Mouse (Mus musculus): ENCODE data around the gene Gm35549. TPM values are rescaled to one million over a fixed set of nuclear protein-coding genes. Genes with fewer than 3 reads are reported as not detected.
A peak's percentile ranks its signal among the peaks of the same experiment; 100 is the strongest.
"Not testable (repeated sequence)": the region's sequence is repeated elsewhere in the genome, so short reads cannot be mapped to it uniquely, and the experiment has no call there.

Gene Gm35549
- polyA plus RNA-seq, 1 experiment from 2014 or later, result 0.44 TPM

DNA sequence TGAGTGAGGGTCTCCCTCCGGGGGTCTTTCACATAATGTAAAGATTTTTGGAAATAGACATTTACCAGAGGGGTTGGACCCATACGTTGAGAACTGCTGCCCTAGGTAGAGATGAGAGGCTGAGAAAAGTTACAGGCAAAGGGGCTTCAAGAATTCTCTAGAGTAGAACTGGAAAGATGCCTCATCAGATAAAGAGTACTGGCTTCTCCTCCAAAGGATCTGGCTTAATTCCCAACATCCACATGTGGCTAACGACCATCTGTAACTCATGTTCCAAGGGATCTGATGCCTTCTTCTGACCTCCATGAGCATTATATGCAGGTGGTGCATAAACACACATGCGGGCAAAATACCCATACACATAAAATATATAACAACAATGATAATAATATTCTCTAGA, 11.8 kb upstream of the Gm35549 start:
- Histone ChIP-seq H3K4me3 (replicated peaks) (no peak overlapping the region), H3K27ac (no peak overlapping the region), H3K4me1 (no peaks in the 10 kb centered on the region), H3K27me3 (no peaks in the 10 kb centered on the region), H3K9me3 (replicated peaks) (peaks cover 40% of the 10 kb centered on the region), H3K36me3 (peaks cover 96% of the 10 kb centered on the region), H3K9ac (no peak overlapping the region), H3K4me2 (no peak overlapping the region)
- ATAC-seq (replicated peaks; ENCODE audit: low FRiP score), result no peak
- WGBS, result 99% methylated on average over 4 of the region's 4 CpGs

DNA sequence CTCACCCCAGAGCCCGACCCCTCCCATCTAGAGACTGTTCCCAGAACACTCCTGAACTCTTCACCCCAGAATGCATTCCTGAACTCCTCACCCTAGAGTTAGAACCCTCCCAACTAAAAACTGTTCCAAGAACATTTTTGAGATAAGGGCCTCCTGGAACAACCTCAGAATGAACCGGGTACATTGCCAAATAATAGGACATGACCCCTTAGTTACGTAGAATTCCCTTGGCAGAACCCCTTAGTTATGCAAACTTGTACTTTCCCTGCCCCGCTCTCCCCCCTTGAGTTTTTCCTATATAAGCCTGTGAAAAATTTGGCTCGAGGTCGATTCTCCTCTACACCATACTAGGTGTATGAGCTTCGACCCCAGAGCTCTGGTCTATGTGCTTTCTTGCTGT, 11.3 kb upstream of the Gm35549 start:
- not testable (repeated sequence) for H3K4me1 ChIP-seq; H3K27ac ChIP-seq; ATAC-seq (replicated peaks; ENCODE audit: low FRiP score); H3K4me3 ChIP-seq (replicated peaks); H3K27me3 ChIP-seq; H3K9ac ChIP-seq; H3K4me2 ChIP-seq
- 84% methylated on average over 3 of the region's 7 CpGs for WGBS
- Histone ChIP-seq H3K36me3 (peaks cover 96% of the 10 kb centered on the region), H3K9me3 (replicated peaks) (peaks cover 35% of the 10 kb centered on the region)

DNA sequence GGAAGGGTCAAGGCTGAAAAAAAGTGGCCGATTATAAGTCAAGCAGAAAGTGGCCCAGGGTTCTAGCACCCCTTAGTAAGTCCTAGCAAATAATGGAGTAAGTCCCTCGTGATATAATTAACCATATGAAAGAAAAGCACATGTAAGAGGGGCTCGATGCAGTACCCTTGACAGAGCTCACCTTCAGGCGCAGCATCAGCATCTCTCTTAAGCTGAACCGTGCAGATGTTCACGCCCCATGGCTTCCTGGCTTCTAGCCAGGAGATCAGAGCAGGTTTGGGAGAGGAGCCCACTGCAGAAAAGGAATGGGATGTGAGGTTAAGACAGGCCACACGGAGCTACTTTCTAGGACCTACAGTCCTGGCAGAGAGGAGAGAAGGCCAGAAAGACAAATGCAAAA, 10.7 kb upstream of the Gm35549 start:
- ATAC-seq (replicated peaks; ENCODE audit: low FRiP score), result no peak
- H3K9me3 ChIP-seq (replicated peaks), result peaks cover 29% of the 10 kb centered on the region
- no peaks in the 10 kb centered on the region for H3K27me3 ChIP-seq
- H3K4me3 ChIP-seq (replicated peaks), result no peak overlapping the region
- no peak overlapping the region for H3K9ac ChIP-seq
- no peak overlapping the region for H3K4me2 ChIP-seq
- 94% methylated on average over 7 of the region's 7 CpGs for WGBS
- H3K27ac ChIP-seq, result no peak overlapping the region
- peaks cover 96% of the 10 kb centered on the region for H3K36me3 ChIP-seq
- H3K4me1 ChIP-seq, result no peaks in the 10 kb centered on the region

DNA sequence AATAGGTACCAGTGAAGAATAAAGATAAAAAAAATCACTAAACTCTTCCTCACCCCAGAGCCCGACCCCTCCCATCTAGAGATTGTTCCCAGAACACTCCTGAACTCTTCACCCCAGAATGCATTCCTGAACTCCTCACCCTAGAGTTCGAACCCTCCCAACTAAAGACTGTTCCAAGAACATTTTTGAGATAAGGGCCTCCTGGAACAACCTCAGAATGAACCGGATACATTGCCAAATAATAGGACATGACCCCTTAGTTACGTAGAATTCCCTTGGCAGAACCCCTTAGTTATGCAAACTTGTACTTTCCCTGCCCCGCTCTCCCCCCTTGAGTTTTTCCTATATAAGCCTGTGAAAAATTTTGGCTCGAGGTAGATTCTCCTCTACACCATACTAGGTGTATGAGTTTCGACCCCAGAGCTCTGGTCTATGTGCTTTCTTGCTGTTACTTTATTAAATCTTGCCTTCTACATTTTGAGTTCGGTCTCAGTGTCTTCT, 4.0 kb upstream of the Gm35549 start:
- peaks cover 46% of the 10 kb centered on the region for H3K36me3 ChIP-seq
- not testable (repeated sequence) for H3K27ac ChIP-seq; H3K4me3 ChIP-seq (replicated peaks); H3K4me1 ChIP-seq; H3K4me2 ChIP-seq; H3K9me3 ChIP-seq (replicated peaks); H3K9ac ChIP-seq; ATAC-seq (replicated peaks; ENCODE audit: low FRiP score); H3K27me3 ChIP-seq
- WGBS, result 80% methylated on average over 8 of the region's 8 CpGs

DNA sequence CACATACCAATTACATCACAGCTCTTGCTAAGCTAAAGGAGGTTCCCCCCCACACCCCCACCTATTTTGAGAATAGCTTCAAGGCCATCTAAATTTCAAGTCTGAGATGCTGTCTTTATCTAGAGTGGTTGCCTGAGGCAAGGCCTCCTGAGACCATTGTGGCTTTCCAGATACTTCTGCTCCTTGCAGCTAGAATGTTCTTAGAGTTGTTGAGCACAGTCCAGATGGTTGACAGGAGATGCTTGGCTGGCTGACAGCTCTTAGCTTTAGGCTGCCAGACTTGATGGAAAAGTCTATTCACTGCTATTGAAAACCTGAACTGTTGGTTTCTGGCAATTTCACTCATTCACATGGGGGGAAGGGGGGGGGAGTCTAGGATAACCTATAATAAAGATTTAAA, 2.3 kb upstream of the Gm35549 start:
- Histone ChIP-seq H3K4me3 (replicated peaks) (no peak overlapping the region), H3K27ac (no peak overlapping the region), H3K27me3 (no peaks in the 10 kb centered on the region), H3K4me1 (no peaks in the 10 kb centered on the region), H3K36me3 (peaks cover 29% of the 10 kb centered on the region), H3K9me3 (replicated peaks) (no peaks in the 10 kb centered on the region; the same call in 1 of the 2 replicates), H3K4me2 (no peak overlapping the region), H3K9ac (no peak overlapping the region)
- no peak for ATAC-seq (replicated peaks; ENCODE audit: low FRiP score)

DNA sequence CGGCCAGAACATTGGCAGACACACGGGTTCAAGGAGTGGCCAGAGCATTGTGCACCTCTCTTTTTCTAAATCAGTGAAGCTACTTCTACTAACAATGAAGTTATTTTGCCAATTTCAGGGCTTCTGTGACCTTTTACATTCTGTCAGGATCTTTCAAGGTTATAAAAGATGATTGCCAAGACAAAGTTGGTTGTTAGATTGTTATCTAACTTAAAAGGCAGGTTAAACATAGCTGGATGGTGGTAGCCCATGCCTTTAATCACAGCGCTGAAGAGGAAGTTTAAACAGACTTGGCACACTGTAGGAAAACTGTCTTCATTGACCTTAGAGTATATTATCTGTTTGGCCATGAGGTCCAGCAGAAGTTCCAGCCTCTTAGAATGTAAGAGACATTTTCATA, 1.8 kb upstream of the Gm35549 start:
- no peak for ATAC-seq (replicated peaks; ENCODE audit: low FRiP score)
- H3K9me3 ChIP-seq (replicated peaks), result no peaks in the 10 kb centered on the region; the same call in 1 of the 2 replicates
- WGBS, result 81% methylated on average over 3 of the region's 3 CpGs

DNA sequence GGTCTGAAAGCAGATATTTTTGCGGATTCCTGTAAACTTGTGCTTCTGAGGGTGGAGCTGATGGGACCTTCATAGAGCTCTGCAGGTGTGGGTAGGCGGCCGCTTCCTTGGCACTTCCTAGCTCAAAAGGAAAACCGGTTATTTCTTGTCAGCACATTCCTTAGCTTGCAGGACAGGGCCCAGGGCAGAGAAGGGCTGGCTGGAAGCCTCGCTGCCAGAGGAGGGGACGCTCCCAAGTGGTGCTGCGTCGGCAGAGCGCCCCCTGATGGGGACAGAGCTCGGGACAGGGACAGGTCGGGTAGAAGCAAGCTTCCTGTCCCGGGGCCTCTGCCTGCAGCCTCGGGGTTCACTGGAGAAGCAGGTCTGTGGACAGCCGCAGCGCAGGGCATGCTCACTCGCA, 6.2 kb downstream of the Gm35549 start:
- 27% methylated on average over 16 of the region's 16 CpGs for WGBS
- Histone ChIP-seq H3K36me3 (no peaks in the 10 kb centered on the region), H3K4me3 (replicated peaks) (no peak overlapping the region), H3K9me3 (replicated peaks) (no peaks in the 10 kb centered on the region), H3K9ac (no peak overlapping the region), H3K27me3 (no peaks in the 10 kb centered on the region), H3K4me1 (0 out of 2 replicates have a peak, but pooled peaks cover 3% of the 10 kb centered on the region), H3K4me2 (no peak overlapping the region), H3K27ac (no peak overlapping the region)
- peak; percentile 54; the same call in 1 of the 2 replicates for ATAC-seq (replicated peaks; ENCODE audit: low FRiP score)

More for the DNA sequence above, 1.8 kb upstream of the Gm35549 start:
- H3K36me3 ChIP-seq, result peaks cover 24% of the 10 kb centered on the region
- no peaks in the 10 kb centered on the region for H3K4me1 ChIP-seq
- H3K4me3 ChIP-seq (replicated peaks), result no peak overlapping the region
- no peaks in the 10 kb centered on the region for H3K27me3 ChIP-seq
- no peak overlapping the region for H3K4me2 ChIP-seq
- no peak overlapping the region for H3K27ac ChIP-seq
- H3K9ac ChIP-seq, result no peak overlapping the region

DNA sequence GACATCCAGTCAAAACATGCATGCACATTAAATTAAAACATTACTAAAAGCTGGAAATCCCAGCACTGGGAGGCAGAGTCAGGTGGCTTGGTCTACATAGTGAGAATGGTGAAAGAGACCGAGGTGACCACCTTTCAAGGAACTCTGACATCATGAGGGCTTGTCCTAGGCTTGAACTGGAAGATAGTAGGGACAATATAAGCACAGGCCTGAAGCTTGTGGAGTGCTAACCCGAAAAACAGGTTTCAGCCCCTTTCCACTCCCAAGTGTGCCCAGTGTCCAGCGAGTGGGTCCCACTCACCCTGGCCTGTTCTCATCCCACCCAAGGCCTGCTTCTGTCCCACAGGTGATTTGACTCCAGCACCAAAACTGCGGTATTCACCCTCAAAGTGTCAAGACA, 6.6 kb downstream of the Gm35549 start:
- no peak overlapping the region for H3K9ac ChIP-seq

DNA sequence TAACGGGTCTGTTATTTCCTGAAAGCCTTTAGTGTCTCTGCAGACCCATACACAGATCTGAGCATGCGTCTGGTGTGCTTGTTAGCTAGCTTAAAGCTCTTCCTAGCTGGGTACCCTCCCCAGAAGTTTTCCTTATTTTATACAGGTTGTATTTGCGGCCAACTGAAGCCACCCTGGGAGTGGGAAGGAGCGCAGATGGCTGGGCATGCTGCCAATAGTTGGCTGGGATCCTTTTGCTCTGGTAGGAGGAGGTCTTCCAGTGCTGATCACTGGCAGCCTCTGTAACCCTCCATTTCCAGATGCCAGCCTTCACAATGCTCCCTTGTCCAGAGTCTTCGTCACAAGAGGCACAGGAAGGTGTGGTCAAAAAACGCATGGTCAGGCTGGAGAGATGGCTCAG, 7.0 kb downstream of the Gm35549 start:
- Histone ChIP-seq H3K27me3 (no peaks in the 10 kb centered on the region), H3K4me3 (replicated peaks) (no peak overlapping the region), H3K4me1 (0 out of 2 replicates have a peak, but pooled peaks cover 3% of the 10 kb centered on the region), H3K27ac (0 out of 2 replicates have a peak overlapping the region, but pooled peaks have one; percentile 1), H3K36me3 (no peaks in the 10 kb centered on the region), H3K9me3 (replicated peaks) (no peaks in the 10 kb centered on the region), H3K9ac (no peak overlapping the region), H3K4me2 (no peak overlapping the region)
- WGBS, result 49% methylated on average over 6 of the region's 6 CpGs
- no peak; the same call in 1 of the 2 replicates for ATAC-seq (replicated peaks; ENCODE audit: low FRiP score)

More for the DNA sequence above, 6.6 kb downstream of the Gm35549 start:
- no peak for ATAC-seq (replicated peaks; ENCODE audit: low FRiP score)
- WGBS, result 76% methylated on average over 4 of the region's 4 CpGs
- no peaks in the 10 kb centered on the region for H3K9me3 ChIP-seq (replicated peaks)
- H3K4me3 ChIP-seq (replicated peaks), result no peak overlapping the region
- H3K36me3 ChIP-seq, result no peaks in the 10 kb centered on the region
- no peaks in the 10 kb centered on the region for H3K27me3 ChIP-seq
- 0 out of 2 replicates have a peak, but pooled peaks cover 3% of the 10 kb centered on the region for H3K4me1 ChIP-seq
- H3K27ac ChIP-seq, result 0 out of 2 replicates have a peak overlapping the region, but pooled peaks have one; percentile 1
- no peak overlapping the region for H3K4me2 ChIP-seq

DNA sequence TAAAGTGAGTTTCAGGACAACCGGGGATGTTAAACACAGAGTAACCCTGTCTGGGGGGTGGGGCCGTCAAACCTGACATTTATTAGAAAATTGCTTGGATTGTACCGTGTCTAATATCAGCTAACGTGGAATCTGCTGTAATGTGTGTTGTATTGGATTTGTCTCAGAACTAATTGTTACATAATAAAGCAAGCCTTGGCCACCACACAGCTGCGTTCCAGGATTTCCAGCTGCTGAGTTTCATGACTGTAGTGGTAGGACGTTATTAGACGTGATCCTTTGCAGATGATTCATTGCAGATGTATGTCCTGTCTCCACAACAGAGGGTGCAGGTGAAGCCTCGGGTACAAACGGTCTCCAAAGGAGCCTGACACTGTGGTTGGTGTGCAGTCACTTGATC, 7.7 kb downstream of the Gm35549 start:
- Histone ChIP-seq H3K9ac (no peak overlapping the region), H3K27ac (no peak overlapping the region), H3K4me2 (no peak overlapping the region), H3K27me3 (no peaks in the 10 kb centered on the region), H3K9me3 (replicated peaks) (no peaks in the 10 kb centered on the region), H3K36me3 (no peaks in the 10 kb centered on the region), H3K4me1 (0 out of 2 replicates have a peak, but pooled peaks cover 3% of the 10 kb centered on the region), H3K4me3 (replicated peaks) (no peak overlapping the region)
- ATAC-seq (replicated peaks; ENCODE audit: low FRiP score), result no peak
- WGBS, result 73% methylated on average over 9 of the region's 9 CpGs

DNA sequence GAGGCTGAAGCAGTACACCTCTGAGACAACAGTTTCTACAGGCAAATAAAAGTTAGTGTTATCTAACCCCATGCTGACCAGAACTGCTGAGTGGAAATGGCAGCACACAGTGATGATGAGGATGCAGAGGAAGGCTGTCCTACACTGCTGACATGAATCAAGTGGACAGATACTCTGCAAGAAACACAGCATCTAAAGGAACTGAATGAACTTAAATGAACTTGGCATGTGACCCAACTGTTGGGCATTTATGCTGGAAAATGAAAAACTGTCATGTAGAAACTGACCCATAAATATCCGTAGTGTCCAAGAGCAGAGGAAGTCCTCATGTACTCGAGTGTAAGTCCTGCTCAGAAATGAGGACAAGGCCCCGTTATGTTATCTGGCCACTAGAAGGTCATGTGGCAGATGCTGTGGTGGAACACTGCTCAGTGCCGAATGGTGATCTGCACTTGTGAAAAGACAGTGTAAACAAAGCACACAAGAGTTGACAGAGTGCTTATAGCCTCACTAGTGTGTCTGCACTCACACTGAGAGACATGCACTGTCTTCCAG, 13.9 kb downstream of the Gm35549 start:
- no peak for ATAC-seq (replicated peaks; ENCODE audit: low FRiP score)
- Histone ChIP-seq H3K9ac (no peak overlapping the region), H3K4me2 (no peak overlapping the region), H3K27me3 (no peaks in the 10 kb centered on the region), H3K27ac (no peak overlapping the region), H3K9me3 (replicated peaks) (no peaks in the 10 kb centered on the region), H3K4me3 (replicated peaks) (no peak overlapping the region), H3K4me1 (no peaks in the 10 kb centered on the region), H3K36me3 (peaks cover 34% of the 10 kb centered on the region)
- WGBS, result 80% methylated on average over 4 of the region's 4 CpGs

DNA sequence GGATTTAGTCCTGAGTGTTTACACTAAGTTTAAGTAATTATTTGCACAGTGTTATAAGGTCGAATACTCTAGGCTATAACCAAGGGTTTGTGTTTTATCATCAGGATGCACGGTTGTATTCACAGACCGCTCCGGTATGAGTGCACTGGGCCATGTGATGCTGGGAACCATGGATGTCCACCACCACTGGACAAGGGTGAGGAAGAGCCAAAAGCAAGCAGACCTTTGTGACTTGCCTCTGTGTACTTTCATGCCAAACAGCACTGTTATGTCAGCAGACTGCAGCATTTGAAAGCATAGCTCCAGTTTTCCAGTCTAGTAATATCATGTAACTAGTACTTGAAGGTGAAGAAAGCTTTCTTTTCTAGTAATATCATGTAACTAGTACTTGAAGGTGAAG, 17.1 kb downstream of the Gm35549 start:
- 92% methylated on average over 4 of the region's 4 CpGs for WGBS
- no peak overlapping the region for H3K4me3 ChIP-seq (replicated peaks)
- ATAC-seq (replicated peaks; ENCODE audit: low FRiP score), result no peak
- H3K9ac ChIP-seq, result no peak overlapping the region
- H3K9me3 ChIP-seq (replicated peaks), result no peaks in the 10 kb centered on the region
- no peaks in the 10 kb centered on the region for H3K27me3 ChIP-seq
- H3K27ac ChIP-seq, result no peak overlapping the region
- no peaks in the 10 kb centered on the region for H3K4me1 ChIP-seq
- H3K4me2 ChIP-seq, result no peak overlapping the region
- peaks cover 45% of the 10 kb centered on the region for H3K36me3 ChIP-seq
